Mouse (Mus musculus) retina, adult 2 months (tissue): ENCODE data around the gene Atxn7l1.

Experiments used
- DNase-seq: peaks from one replicate; pipeline ENCODE4 v3.0.0-alpha.2; 2012; ENCODE audit warnings: low read depth, low spot score

Atxn7l1 gene

GRCm38 (mm10) chr12:33147497-33148267, at the start of gene Atxn7l1:
Gene Atxn7l1, plus strand, starts transcription at chr12:33147693.
- DNase-seq: peak; percentile 82

DNA sequence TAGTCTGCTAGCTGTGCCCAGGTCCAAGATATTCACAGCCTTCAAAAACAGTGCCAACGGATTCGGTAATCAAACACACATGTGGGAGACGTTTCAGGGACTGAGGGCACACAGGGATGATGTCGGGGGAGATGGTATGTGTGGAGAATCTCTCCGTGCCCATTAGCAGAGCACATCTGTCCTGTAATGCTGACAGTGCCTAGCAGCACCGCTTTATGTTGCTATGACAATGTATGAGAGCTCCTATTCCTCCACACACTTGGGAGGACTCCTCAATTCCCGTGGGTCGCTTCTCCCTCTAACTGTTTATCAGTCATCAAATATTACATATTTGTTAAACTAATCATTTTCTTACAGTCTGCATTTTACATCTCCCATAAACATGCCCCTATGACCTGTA, 45.9 kb upstream of the Atxn7l1 start:
- no peak for DNase-seq

GRCm38 (mm10) chr12:33102342-33103115, 45.0 kb upstream of the Atxn7l1 start:
- no peak for DNase-seq

DNA sequence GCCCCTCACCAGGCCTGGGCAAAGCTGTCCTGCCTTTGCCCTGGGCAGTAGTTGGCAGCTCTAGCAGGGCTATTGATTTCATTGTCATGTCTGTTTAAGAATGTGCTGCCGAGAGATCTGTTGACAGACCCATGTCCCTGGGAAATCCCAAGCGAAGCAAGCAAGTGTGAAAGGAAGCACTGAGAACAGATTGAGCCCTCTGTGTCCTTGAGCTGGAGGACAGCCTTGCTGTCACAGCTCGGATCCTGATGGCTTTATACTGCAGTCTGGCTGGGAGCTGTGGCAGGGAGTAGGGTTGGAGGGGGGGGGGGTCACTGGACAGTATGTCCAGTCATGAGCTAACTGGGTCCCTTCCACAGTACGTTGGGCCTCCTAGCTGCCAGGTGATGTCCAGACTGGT, 41.8 kb upstream of the Atxn7l1 start:
- DNase-seq: no peak

DNA sequence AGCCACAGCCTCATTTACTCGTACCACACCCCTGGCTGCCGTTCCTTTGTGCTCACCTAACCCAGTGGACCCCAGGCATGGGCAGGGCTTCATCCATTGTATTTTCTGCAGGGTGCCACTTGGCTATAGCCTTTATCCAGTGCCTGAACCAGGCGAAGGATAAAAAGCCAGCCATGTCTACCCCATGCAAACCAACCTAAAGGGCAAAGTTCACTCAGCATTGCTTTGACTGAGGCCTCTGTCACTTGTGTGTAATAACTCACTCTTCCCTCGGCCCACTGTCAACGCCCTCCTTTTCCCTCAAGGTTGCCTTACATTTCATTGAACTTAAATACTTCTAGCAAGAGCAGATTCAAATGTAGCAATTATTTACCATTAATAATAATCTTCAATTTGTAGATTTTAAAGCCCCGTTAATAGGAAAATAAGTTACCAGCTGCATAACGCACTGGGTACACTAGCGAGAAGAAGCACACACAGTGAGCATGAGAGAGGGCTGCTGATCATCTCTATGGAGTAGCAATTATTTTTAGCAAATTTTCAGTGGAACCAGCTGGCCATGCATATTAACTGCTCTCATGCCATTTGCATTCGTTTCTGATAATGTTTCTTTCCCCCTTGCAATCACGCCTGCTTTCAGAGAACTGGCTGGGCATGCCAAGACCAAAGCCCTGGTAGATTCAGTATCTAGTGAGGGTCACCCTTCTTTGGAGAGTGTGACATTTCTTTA, 40.9 kb upstream of the Atxn7l1 start:
- no peak for DNase-seq

- peak; percentile 25 for DNase-seq
Measured at GRCm38 (mm10) chr12:33109531-33109930, 38.0 kb upstream of the Atxn7l1 start.

- DNase-seq: no peak
Measured at GRCm38 (mm10) chr12:33110894-33111471, 36.5 kb upstream of the Atxn7l1 start.

- no peak for DNase-seq
Measured at GRCm38 (mm10) chr12:33118624-33119301, 28.7 kb upstream of the Atxn7l1 start.

GRCm38 (mm10) chr12:33125594-33126227, 21.8 kb upstream of the Atxn7l1 start:
- DNase-seq: no peak

DNA sequence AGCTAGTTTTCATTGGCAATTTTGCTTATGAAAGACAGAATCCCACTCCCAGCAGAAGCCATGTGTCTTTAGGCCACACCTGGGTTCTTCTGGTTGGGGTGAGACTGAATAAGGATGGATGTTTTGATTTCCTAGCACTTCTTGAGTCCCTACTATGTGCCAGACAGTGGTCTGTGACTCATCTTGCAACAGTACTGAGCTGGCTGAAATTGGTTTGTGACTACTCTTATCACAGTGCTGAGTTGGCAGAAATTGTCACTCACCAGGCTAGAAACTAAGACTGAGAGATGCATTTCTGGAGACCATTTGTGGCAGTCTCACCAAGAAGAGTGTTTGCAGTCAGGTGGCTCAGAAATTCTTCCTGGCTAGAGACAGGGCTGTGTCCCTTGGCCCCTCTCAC, 21.2 kb upstream of the Atxn7l1 start:
- DNase-seq: no peak

- DNase-seq: no peak
Measured at GRCm38 (mm10) chr12:33128121-33128520, 19.4 kb upstream of the Atxn7l1 start.

DNA sequence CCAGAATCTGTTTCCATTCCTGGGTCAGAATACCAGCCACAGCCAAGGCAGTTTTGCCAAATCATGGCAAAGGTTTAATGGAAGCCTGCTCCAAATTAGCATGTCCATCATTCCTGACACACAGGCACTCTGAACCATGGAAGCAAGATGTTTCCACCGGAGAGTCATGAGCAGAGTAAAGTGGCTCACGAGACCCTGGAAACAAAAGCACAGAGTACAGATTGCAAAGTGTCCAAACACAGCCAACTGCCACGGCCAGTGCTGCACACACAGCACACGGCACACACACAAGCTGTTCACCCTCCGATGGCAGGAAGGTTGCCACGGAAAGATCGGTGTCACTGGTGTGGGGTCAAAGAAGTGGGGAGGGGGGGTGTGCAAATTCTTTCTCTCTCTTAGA, 18.8 kb upstream of the Atxn7l1 start:
- DNase-seq: no peak

DNA sequence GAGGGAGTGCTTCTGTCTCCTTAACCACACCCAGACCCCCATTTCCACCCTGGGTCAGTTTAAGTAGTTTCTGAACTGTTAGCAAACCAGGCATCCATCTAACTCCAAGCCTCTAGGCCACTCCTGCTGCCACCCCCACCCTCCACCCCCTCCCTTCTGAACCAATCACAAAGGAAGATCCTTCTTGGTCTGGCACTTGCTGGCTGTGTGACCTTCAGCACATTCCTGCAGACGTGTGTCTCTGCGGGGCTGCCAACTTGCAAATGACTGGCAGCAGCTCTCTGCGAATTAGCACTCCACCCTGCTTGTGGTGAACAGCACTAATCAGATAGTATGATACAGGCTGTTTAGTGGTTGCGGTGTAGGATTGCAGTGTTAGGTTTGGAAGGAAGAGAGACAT, 18.1 kb upstream of the Atxn7l1 start:
- no peak for DNase-seq

DNA sequence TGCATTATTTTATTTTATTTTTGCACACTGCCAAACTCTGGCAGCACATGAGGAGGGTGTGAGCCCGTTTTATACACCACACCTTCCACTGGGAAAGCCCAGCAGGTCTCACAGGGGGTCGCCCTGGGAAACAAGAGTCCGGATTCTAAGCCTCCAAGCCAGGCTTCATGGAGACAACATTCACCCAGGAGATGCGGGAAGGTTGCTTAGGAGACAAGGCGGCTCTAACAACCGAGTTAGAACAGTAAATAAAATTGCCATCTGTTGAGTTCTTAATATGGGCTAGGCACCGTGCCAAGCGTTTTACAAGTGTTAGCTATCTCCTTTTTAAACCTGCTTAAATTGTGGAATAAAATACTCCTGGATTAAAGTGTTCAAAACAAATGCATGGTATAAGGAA, 17.1 kb upstream of the Atxn7l1 start:
- no peak for DNase-seq

DNA sequence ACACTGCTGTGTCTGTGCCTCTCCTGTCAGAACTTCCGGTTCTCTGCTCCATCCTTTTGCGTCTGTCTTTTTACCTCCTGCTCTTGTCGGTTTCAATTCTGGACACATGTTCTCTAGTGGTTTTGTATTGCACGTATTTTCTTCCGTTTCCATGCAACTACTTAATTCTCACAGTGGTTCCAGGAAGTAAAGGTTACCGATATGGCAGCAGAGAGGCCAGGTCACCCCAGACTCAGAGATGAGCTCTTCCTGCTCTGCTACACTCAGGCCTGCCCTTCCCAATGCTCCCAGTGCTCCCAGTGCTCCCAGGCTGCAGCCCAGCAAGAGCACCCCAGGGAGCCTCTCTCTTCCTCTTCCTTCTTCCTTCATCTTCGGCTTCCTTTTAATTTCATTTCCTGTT, 15.7 kb upstream of the Atxn7l1 start:
- no peak for DNase-seq

GRCm38 (mm10) chr12:33137857-33138256, 9.6 kb upstream of the Atxn7l1 start:
- no peak for DNase-seq

DNA sequence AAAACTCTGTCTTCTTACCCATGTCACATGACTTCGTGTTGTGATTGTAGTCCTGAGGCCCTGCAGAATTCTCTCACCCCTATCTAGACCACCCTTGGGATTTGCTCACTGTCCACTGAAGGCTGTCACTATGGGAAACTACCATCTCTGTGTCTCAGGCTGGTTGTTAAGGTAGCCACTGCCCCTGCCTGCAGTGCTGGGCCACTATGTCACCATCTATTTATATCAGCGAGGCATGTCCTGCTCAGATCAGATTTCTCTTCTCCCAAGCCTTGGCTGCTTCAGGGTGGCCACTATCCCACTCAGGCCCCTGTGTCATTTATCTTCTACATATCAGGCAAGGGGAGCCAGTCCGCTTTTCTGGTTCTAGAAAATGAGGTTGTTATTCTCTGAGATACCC, 8.4 kb upstream of the Atxn7l1 start:
- no peak for DNase-seq

- no peak for DNase-seq
Measured at GRCm38 (mm10) chr12:33144456-33144855, 3.0 kb upstream of the Atxn7l1 start.

DNA sequence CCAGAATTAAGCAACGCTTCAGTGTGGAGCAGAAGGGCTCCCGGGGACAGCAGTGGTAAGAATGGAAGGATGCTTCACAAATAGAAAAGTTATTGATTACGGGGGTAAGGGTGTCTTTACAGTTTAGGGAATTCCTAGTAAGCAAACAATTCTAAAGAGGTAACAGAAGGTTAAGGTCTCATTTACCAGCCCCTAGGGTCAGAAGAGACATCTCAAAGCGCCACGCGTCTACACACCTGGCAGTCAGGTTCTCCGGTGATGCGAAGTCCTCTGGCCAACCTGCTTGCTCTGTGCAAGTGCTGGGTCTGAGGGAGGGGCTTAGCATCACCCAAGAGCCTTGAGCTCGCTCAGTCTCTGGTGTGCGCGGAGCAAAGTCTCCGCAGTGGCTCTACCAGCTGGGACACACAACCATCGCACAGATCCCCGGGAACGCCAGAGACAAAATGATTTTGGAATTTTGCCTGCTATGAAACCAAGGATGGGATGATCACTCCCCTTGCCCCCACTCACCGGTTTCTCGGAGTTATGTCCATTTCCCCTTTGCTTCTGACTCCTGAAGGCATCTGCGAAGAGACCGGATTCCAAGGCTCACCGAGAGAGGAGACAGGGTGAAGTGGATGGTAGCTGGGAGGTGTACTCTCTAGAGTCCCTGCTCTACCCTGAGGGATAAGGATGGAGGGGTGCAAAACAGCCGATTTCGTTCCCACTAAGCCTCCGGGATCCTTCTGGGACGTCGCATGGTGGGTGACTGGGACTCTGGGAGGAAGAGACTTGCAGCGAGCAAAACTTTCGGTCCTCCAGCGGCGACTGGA, 665 bp upstream of the Atxn7l1 start:
- peak; percentile 13 for DNase-seq

- no peak for DNase-seq
Measured at GRCm38 (mm10) chr12:33149544-33150190, 2.2 kb downstream of the Atxn7l1 start.
